ENCODE assay signal across 14 mouse cellular contexts in the genomic region with DNA sequence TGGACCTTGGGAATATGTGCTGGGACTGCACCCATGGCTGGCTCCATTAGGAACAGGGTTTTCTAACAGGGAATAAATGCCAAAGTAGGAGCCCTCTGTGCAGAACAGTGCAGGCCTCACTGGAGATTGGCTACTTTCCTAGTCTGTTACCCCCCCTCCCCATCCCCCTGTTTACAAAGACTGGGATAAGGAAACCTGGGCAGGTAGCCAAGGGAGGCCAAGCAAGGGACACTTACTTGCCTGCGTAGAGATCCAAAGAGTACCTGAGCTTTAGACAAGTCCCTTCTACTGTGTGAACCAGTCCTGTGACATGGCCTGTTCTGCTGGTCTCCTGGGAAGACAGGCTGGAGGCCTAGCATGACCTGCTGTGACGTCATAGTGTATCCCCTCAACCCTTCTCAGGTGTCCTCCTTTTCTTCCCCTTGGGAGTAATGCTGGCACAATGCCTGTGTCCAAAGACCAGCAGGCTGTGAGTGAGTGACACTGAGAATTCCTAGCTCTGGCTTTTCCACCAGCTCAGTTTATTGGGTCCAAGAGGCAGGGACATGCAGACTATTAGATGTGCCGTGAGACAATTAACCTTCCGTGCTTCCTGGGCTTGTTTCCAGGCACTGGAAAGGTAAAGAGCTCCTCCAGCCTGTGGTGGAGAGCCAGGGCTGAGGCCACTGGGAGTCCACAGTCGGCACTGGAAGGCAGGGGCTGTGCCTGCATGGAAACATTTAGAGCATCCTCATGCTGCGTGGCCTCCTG. TPM values are rescaled to one million over a fixed set of nuclear protein-coding genes. Genes with fewer than 3 reads are reported as not detected.
DNase-seq lines count a peak whose midpoint lies in the region; ATAC-seq and TF ChIP-seq lines count a peak whose summit lies in the region.
"Had no signal": no experiment of that assay in that cellular context is flagged by ENCODE, and none has a peak within 500 bp of the region (broad histone marks: within the 10 kb centered on the region; RNA-seq: fewer than 3 reads in every experiment).

No protein-coding gene starts in this region.

- peak; percentile 37; the same call in 1 of the 2 replicates for TF ChIP-seq POLR2A in testis, adult 2 months (IDR thresholded peaks at IDR 0.05; ENCODE audit: control insufficient read depth, low read depth, low read length)

- H3K9ac ChIP-seq in hindbrain, postnatal 0 days (replicated peaks; ENCODE audit: low read length) = no peak overlapping the region
- no peak overlapping the region for H3K9ac ChIP-seq in hindbrain, embryonic 16.5 days (ENCODE audit: low read depth, low read length)
- H3K9ac ChIP-seq in stomach, postnatal 0 days (ENCODE audit: low read length) = no peak overlapping the region
- H3K9ac ChIP-seq: neural tube, embryonic 15.5 days had no signal

- no peak overlapping the region for H3K4me3 ChIP-seq in hindbrain, postnatal 0 days (ENCODE audit: low read length)
- no peak overlapping the region for H3K4me3 ChIP-seq in hindbrain, embryonic 16.5 days (ENCODE audit: low read length)
- H3K4me3 ChIP-seq in testis, adult 2 months (ENCODE audit: control insufficient read depth, low read depth, low read length) = peak overlapping the region; percentile 62
- no peak overlapping the region for H3K4me3 ChIP-seq in stomach, postnatal 0 days (ENCODE audit: low read depth, low read length)
- H3K4me3 ChIP-seq: layer of hippocampus, adult 2 months; neural tube, embryonic 15.5 days had no signal

- no peak for TF ChIP-seq CTCF in hindbrain, postnatal 0 days (IDR thresholded peaks at IDR 0.05; ENCODE audit: low read depth)
- no peak for TF ChIP-seq CTCF in testis, adult 2 months (IDR thresholded peaks at IDR 0.05; ENCODE audit: control insufficient read depth, insufficient read depth, insufficient replicate concordance, low read depth, low read length)
- TF ChIP-seq CTCF in stomach, postnatal 0 days (IDR thresholded peaks at IDR 0.05; ENCODE audit: low read depth) = no peak

- H3K27ac ChIP-seq in hindbrain, postnatal 0 days = no peak overlapping the region
- no peak overlapping the region for H3K27ac ChIP-seq in hindbrain, embryonic 16.5 days (ENCODE audit: low read depth, low read length)
- H3K27ac ChIP-seq in testis, adult 2 months (ENCODE audit: control insufficient read depth, insufficient read depth, low read depth, low read length) = peak overlapping the region; percentile 76
- no peak overlapping the region for H3K27ac ChIP-seq in stomach, postnatal 0 days (replicated peaks)
- H3K27ac ChIP-seq: layer of hippocampus, adult 2 months; neural tube, embryonic 15.5 days had no signal

- peak; percentile 27 for DNase-seq in hindbrain, postnatal 0 days (ENCODE audit: low spot score)
- DNase-seq in testis, postnatal 10 days (ENCODE audit: low spot score) = no peak
- peak; percentile 31 for DNase-seq in kidney, adult 9 months
- DNase-seq in stomach, postnatal 0 days (ENCODE audit: low spot score) = peak; percentile 69
- DNase-seq in frontal cortex, postnatal 25 days (ENCODE audit: low spot score in 2 of 2) = no peak
- DNase-seq in layer of hippocampus, adult 9-11 months = no peak
- DNase-seq: cerebellum, adult 9-11 months; gastrocnemius, postnatal 14 days; liver had no signal

- 66% methylated on average over 6 of the region's 6 CpGs for WGBS in hindbrain, postnatal 0 days
- whole genome bisulfite sequencing in hindbrain, embryonic 16.5 days = 68% methylated on average over 6 of the region's 6 CpGs
- WGBS in stomach, postnatal 0 days = 41% methylated on average over 6 of the region's 6 CpGs

- H3K27me3 ChIP-seq in hindbrain, postnatal 0 days (ENCODE audit: insufficient read depth, low read length) = no peaks in the 10 kb centered on the region
- no peaks in the 10 kb centered on the region for H3K27me3 ChIP-seq in hindbrain, embryonic 16.5 days (replicated peaks; ENCODE audit: control insufficient read depth, insufficient read depth, low read length)
- H3K27me3 ChIP-seq in testis, adult 2 months (ENCODE audit: control insufficient read depth, insufficient read depth, low read length) = no peaks in the 10 kb centered on the region
- no peaks in the 10 kb centered on the region for H3K27me3 ChIP-seq in stomach, postnatal 0 days (ENCODE audit: control insufficient read depth, insufficient read depth, low read length)
- H3K27me3 ChIP-seq: neural tube, embryonic 15.5 days had no signal

- no peaks in the 10 kb centered on the region for H3K4me1 ChIP-seq in hindbrain, postnatal 0 days (ENCODE audit: insufficient read depth, low read length)
- H3K4me1 ChIP-seq in hindbrain, embryonic 16.5 days (ENCODE audit: control insufficient read depth, insufficient read depth, low read depth, low read length) = no peaks in the 10 kb centered on the region
- no peaks in the 10 kb centered on the region for H3K4me1 ChIP-seq in testis, adult 2 months (ENCODE audit: control insufficient read depth, insufficient read depth, low read length)
- H3K4me1 ChIP-seq in stomach, postnatal 0 days (replicated peaks; ENCODE audit: control insufficient read depth, insufficient read depth) = peaks cover 3% of the 10 kb centered on the region; the same call in 1 of the 2 replicates
- H3K4me1 ChIP-seq: neural tube, embryonic 15.5 days had no signal

- no peak for TF ChIP-seq EP300 in stomach, postnatal 0 days (optimal IDR thresholded peaks at IDR 0.05)

- no peaks in the 10 kb centered on the region for H3K9me3 ChIP-seq in hindbrain, postnatal 0 days (ENCODE audit: low read length)
- H3K9me3 ChIP-seq in hindbrain, embryonic 16.5 days (ENCODE audit: control insufficient read depth, low read length) = no peaks in the 10 kb centered on the region
- H3K9me3 ChIP-seq in stomach, postnatal 0 days (ENCODE audit: control insufficient read depth, low read length) = no peaks in the 10 kb centered on the region
- H3K9me3 ChIP-seq: neural tube, embryonic 15.5 days had no signal

- no peak for ATAC-seq in hindbrain, postnatal 0 days
- no peak for ATAC-seq in hindbrain, embryonic 16.5 days
- peak; percentile 56 for ATAC-seq in stomach, postnatal 0 days (ENCODE audit: low FRiP score, low TSS enrichment)

- no peaks in the 10 kb centered on the region for H3K36me3 ChIP-seq in hindbrain, postnatal 0 days (ENCODE audit: insufficient read depth, low read length)
- H3K36me3 ChIP-seq in hindbrain, embryonic 16.5 days (ENCODE audit: control insufficient read depth, insufficient read depth, low read length) = no peaks in the 10 kb centered on the region
- H3K36me3 ChIP-seq in testis, adult 2 months (ENCODE audit: control insufficient read depth, insufficient read depth, low read length) = peaks cover 4% of the 10 kb centered on the region
- H3K36me3 ChIP-seq in stomach, postnatal 0 days (ENCODE audit: control insufficient read depth, insufficient read depth, low read length) = no peaks in the 10 kb centered on the region
- H3K36me3 ChIP-seq: neural tube, embryonic 15.5 days had no signal

- no peak overlapping the region for H3K4me2 ChIP-seq in hindbrain, postnatal 0 days (ENCODE audit: low read depth, low read length)
- H3K4me2 ChIP-seq in hindbrain, embryonic 16.5 days (ENCODE audit: low read length) = no peak overlapping the region
- H3K4me2 ChIP-seq in stomach, postnatal 0 days (replicated peaks; ENCODE audit: low read depth) = no peak overlapping the region
- H3K4me2 ChIP-seq: midbrain, embryonic 11.5 days; neural tube, embryonic 15.5 days had no signal

RNA-seq across cellular contexts. Expression of a gene that starts 37.5 kb away (rescaled TPM):
- total RNA-seq in hindbrain, postnatal 0 days (2014; rRNA removed) = 30.6 and 31.2 TPM in 2 replicates
- polyA plus RNA-seq in hindbrain, postnatal 0 days (2015; fragmentation: Nextera tagmentation; extraction: Ambion mirVana) = 25.6 and 26.4 TPM in 2 replicates
- polyA plus RNA-seq in hindbrain, embryonic 16.5 days (2015; fragmentation: Nextera tagmentation; extraction: Ambion mirVana) = 27.2 and 28.0 TPM in 2 replicates
- 13.4 and 14.5 TPM in 2 replicates for polyA plus RNA-seq in testis, adult 2 months (2012; rRNA removed)
- polyA plus RNA-seq in stomach, postnatal 0 days (2015; fragmentation: Nextera tagmentation; extraction: Ambion mirVana) = 37.3 and 38.8 TPM in 2 replicates

RNA-seq across cellular contexts. Expression of a gene that starts 58.2 kb away (rescaled TPM):
- total RNA-seq in hindbrain, postnatal 0 days (2014; rRNA removed) = 3.1 and 4.4 TPM in 2 replicates
- polyA plus RNA-seq in hindbrain, postnatal 0 days (2015; fragmentation: Nextera tagmentation; extraction: Ambion mirVana) = 5.1 and 5.3 TPM in 2 replicates
- 2.4 and 2.8 TPM in 2 replicates for polyA plus RNA-seq in hindbrain, embryonic 16.5 days (2015; fragmentation: Nextera tagmentation; extraction: Ambion mirVana)
- 0.54 and 0.58 TPM in 2 replicates for polyA plus RNA-seq in testis, adult 2 months (2012; rRNA removed)
- polyA plus RNA-seq in stomach, postnatal 0 days (2015; fragmentation: Nextera tagmentation; extraction: Ambion mirVana) = 2.0 and 2.3 TPM in 2 replicates

Comparison
In these comparisons a context has a peak if more than half of its experiments do, and no peak if none do; other contexts are left out.
1. DNase-seq: peak in hindbrain, postnatal 0 days (single experiment), kidney, adult 9 months (single experiment) and stomach, postnatal 0 days (single experiment); none in testis, postnatal 10 days (single experiment), frontal cortex, postnatal 25 days (0 of 2) and layer of hippocampus, adult 9-11 months (single experiment).